Mouse (Mus musculus) forebrain, embryonic 13.5 days (tissue): ENCODE data around the gene Dnajc9. TPM values are rescaled to one million over a fixed set of nuclear protein-coding genes. Genes with fewer than 3 reads are reported as not detected.

Experiments used
- ATAC-seq: fragments of 200-750 bp; cut with Nextera tagmentation; 2 replicates; pipeline ENCODE4 v1.8.0; 2017
- H3K27ac ChIP-seq: fragments of 300-500 bp; sonication (generic); 2 replicates; pipeline ENCODE4 v1.5.1; 2015; ENCODE audit warnings: inconsistent platforms, mild to moderate bottlenecking, moderate library complexity
- H3K27me3 ChIP-seq: fragments of 300-500 bp; sonication (generic); 2 replicates; pipeline ENCODE4 v1.6.1; 2015; ENCODE audit warnings: mild to moderate bottlenecking, inconsistent platforms
- H3K36me3 ChIP-seq: fragments of 300-500 bp; sonication (generic); 2 replicates; pipeline ENCODE4 v1.6.1; 2015; ENCODE audit warnings: mild to moderate bottlenecking, inconsistent platforms; ENCODE audit not compliant: poor library complexity, severe bottlenecking
- H3K4me1 ChIP-seq: fragments of 300-500 bp; sonication (generic); 2 replicates; pipeline ENCODE4 v1.6.1; 2015; ENCODE audit warnings: inconsistent platforms
- H3K4me2 ChIP-seq: fragments of 300-500 bp; sonication (generic); 2 replicates; pipeline ENCODE4 v1.6.1; 2015; ENCODE audit warnings: inconsistent platforms, mild to moderate bottlenecking, moderate library complexity
- H3K4me3 ChIP-seq: fragments of 300-500 bp; sonication (generic); 2 replicates; pipeline ENCODE4 v1.5.1; 2015; ENCODE audit warnings: mild to moderate bottlenecking, inconsistent platforms
- H3K9ac ChIP-seq: fragments of 300-500 bp; sonication (generic); 2 replicates; pipeline ENCODE4 v1.6.1; 2015; ENCODE audit warnings: mild to moderate bottlenecking, inconsistent platforms
- H3K9me3 ChIP-seq: fragments of 300-500 bp; sonication (generic); replicated peaks from 2 replicates; pipeline ENCODE4 v1.6.1; 2016; ENCODE audit warnings: inconsistent platforms
- WGBS: fragments of 180-500 bp; shearing (Covaris S2); methylation state at CpG from one replicate; pipeline ENCODE4 v1.1.7; 2015; 5-methylcytosine and 5-hydroxymethylcytosine counted together
- polyA plus RNA-seq: library from polyadenylated mRNA; unstranded; fragments of >200 nt; fragmentation: Nextera tagmentation; extraction: Ambion mirVana; gene quantifications from 2 replicates; pipeline ENCODE4 v1.2.1, GENCODE M21; 2015

Gene Dnajc9
- polyA plus RNA-seq, 1 experiment from 2014 or later: 270 TPM

DNA sequence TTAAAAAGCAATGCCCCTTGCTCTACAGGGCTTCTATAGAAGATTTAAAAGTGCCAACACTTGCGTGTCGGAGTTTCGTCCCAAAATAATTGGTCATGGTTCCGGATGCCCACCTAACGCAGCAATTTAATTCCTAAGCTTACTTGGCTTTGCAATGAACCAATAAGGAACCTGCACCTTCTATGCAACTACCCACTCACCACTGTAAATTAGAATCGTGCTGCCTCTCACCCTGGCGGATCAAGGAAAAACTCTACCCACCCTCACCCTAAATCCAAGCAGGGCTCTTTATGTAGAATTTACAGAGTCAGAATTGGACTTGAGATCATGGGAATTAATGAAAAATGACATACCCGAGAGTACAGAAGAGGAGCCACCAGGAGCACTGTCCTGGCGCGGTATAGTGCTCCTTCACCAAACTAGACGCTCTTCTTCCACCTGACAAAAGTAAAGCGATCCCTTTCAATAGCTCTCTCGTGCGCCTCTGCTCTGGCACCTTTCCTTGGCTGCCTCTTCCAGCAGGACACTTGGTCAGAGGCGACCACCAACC is 41.2 kb downstream of the Dnajc9 start:
- 6% methylated on average over 15 of the region's 15 CpGs for whole genome bisulfite sequencing
- peak overlapping the region; percentile 96 for H3K9ac ChIP-seq
- H3K4me3 ChIP-seq: peak overlapping the region; percentile 90
- H3K4me2 ChIP-seq: peak overlapping the region; percentile 82
- H3K27me3 ChIP-seq: no peaks in the 10 kb centered on the region
- H3K27ac ChIP-seq: peak overlapping the region; percentile 91
- H3K4me1 ChIP-seq: peaks cover 27% of the 10 kb centered on the region
- peaks cover 31% of the 10 kb centered on the region for H3K36me3 ChIP-seq
- ATAC-seq: peak; percentile 40
- no peaks in the 10 kb centered on the region for H3K9me3 ChIP-seq

DNA sequence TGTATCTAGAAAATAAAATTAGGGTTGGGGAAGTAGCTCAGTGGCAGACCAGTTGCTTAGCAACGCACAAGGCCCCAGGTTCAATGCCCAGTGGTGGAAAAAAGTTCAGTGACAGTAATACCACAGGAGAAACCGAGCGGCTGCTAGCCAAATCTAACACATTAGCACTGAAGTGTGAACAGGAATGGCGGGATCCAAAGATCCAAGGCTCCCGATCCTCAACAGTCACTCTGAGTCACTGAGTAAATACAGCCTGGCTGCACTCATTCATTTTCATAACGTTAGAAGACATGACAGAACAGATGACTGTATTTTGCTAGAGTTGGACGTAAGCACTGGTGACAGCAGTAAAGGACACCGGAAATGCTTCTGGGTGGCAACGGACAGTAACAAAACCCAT is 42.8 kb downstream of the Dnajc9 start:
- no peaks in the 10 kb centered on the region for H3K27me3 ChIP-seq
- no peak overlapping the region for H3K4me3 ChIP-seq
- 90% methylated on average over 9 of the region's 9 CpGs for WGBS
- H3K27ac ChIP-seq: no peak overlapping the region
- peaks cover 29% of the 10 kb centered on the region for H3K36me3 ChIP-seq
- ATAC-seq: no peak
- H3K9me3 ChIP-seq: no peaks in the 10 kb centered on the region
- peaks cover 27% of the 10 kb centered on the region for H3K4me1 ChIP-seq
- H3K4me2 ChIP-seq: no peak overlapping the region
- H3K9ac ChIP-seq: peak overlapping the region; percentile 38; the same call in 1 of the 2 replicates

DNA sequence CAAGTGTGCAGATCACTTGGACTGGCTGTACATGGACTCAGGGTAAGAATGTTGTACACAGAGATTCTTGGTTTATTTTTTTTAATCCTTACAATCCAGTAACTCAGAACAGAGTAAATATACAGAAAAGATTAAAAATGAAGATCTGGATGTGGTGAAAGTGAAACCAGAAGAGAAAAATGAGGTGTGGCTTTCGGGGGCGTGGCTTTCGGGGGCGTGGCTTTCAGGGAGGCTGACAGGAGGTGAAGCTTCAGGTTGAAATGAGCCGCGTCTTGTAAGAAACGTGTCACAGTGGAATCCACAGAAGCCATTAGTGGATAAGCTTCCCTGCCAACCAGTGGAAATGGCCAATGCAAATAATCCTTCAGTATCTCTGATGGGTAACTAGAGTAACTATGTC is 47.8 kb downstream of the Dnajc9 start:
- no peaks in the 10 kb centered on the region for H3K9me3 ChIP-seq
- no peak overlapping the region for H3K9ac ChIP-seq
- 90% methylated on average over 7 of the region's 7 CpGs for WGBS
- H3K27ac ChIP-seq: no peak overlapping the region
- peaks cover 5% of the 10 kb centered on the region; the same call in 1 of the 2 replicates for H3K4me1 ChIP-seq
- no peaks in the 10 kb centered on the region for H3K27me3 ChIP-seq
- no peak overlapping the region for H3K4me2 ChIP-seq
- no peak for ATAC-seq
- peaks cover 58% of the 10 kb centered on the region for H3K36me3 ChIP-seq
- no peak overlapping the region for H3K4me3 ChIP-seq

GRCm38 (mm10) chr14:20340149-20340548 is 48.6 kb downstream of the Dnajc9 start:
- H3K4me3 ChIP-seq: no peak overlapping the region
- H3K27me3 ChIP-seq: no peaks in the 10 kb centered on the region
- 0 out of 2 replicates have a peak, but pooled peaks cover under 1% of the 10 kb centered on the region for H3K4me1 ChIP-seq
- H3K9ac ChIP-seq: no peak overlapping the region
- H3K4me2 ChIP-seq: no peak overlapping the region
- 84% methylated on average over 8 of the region's 8 CpGs for WGBS
- peaks cover 58% of the 10 kb centered on the region for H3K36me3 ChIP-seq
- H3K27ac ChIP-seq: no peak overlapping the region
- H3K9me3 ChIP-seq: no peaks in the 10 kb centered on the region
- ATAC-seq: no peak

GRCm38 (mm10) chr14:20339415-20339814 is 49.3 kb downstream of the Dnajc9 start:
- ATAC-seq: no peak
- Histone ChIP-seq H3K27me3 (no peaks in the 10 kb centered on the region), H3K27ac (no peak overlapping the region), H3K4me2 (no peak overlapping the region), H3K36me3 (peaks cover 60% of the 10 kb centered on the region), H3K9me3 (no peaks in the 10 kb centered on the region), H3K4me3 (no peak overlapping the region), H3K9ac (no peak overlapping the region), H3K4me1 (no peaks in the 10 kb centered on the region)
- 98% methylated on average over 5 of the region's 5 CpGs for WGBS

Other genes with a start within 250 kb of the Dnajc9 start
- 7.3 and 9.0 TPM in 2 replicates for gene Kcnk5, start 207.1 kb downstream of the Dnajc9 start, polyA plus RNA-seq
- gene Kcnk16, start 119.7 kb downstream of the Dnajc9 start, polyA plus RNA-seq: not detected in 2 replicates
- 15.8 and 16.4 TPM in 2 replicates for gene Nudt13, start 94.2 kb downstream of the Dnajc9 start, polyA plus RNA-seq
- 55.9 and 58.8 TPM in 2 replicates for gene Ecd, start 40.8 kb downstream of the Dnajc9 start, polyA plus RNA-seq
- 45.2 and 45.3 TPM in 2 replicates for gene Fam149b, start 40.7 kb downstream of the Dnajc9 start, polyA plus RNA-seq
- gene Mrps16, start 4.7 kb upstream of the Dnajc9 start, polyA plus RNA-seq: 60.1 and 61.1 TPM in 2 replicates
- 0.45 and 1.6 TPM in 2 replicates for gene Cfap70, start 63.3 kb upstream of the Dnajc9 start, polyA plus RNA-seq
- gene Anxa7, start 91.2 kb upstream of the Dnajc9 start, polyA plus RNA-seq: 8.5 and 9.9 TPM in 2 replicates
- 0.89 and 1.3 TPM in 2 replicates for gene Mss51, start 108.0 kb upstream of the Dnajc9 start, polyA plus RNA-seq
- 71.9 and 73.7 TPM in 2 replicates for gene Ppp3cb, start 157.7 kb upstream of the Dnajc9 start, polyA plus RNA-seq